Mouse (Mus musculus) layer of hippocampus, postnatal 14 days (tissue): Measurements from ENCODE around the gene Slc33a1. TPM values are rescaled to one million over a fixed set of nuclear protein-coding genes. Genes with fewer than 3 reads are reported as not detected.

Experiments
- DNase-seq, 2 experiments: peaks; one replicate each; pipeline ENCODE4 v3.0.0; 2021 to 2022; ENCODE audit warnings: low spot score in 2 of 2, mixed read lengths in 1 of 2
- long read RNA-seq, 2 experiments: library from polyadenylated mRNA; stranded (forward); transcript quantifications; one replicate each; pipeline ENCODE4 v2.0.0; 2021
- total RNA-seq, 2 experiments: library from RNA; stranded (reverse); gene quantifications; 2 replicates each; pipeline ENCODE4 v1.2.3; 2021

Gene Slc33a1
- total RNA-seq, result 10 to 100 TPM; 25.5 to 28.3 TPM
- long read RNA-seq, experiment 1, transcript Slc33a1-201 (6 exons, 3,150 nt), result major isoform, 15 of 20 reads
- long read RNA-seq, experiment 1, partial matches to known transcripts, result 2 of 20 reads
- long read RNA-seq, experiment 1, other reads (novel, unspliced or antisense), result 3 of 20 reads
- long read RNA-seq, experiment 2, transcript Slc33a1-201 (6 exons, 3,150 nt), result major isoform, 21 of 26 reads
- long read RNA-seq, experiment 2, partial matches to known transcripts, result 0 of 26 reads
- long read RNA-seq, experiment 2, other reads (novel, unspliced or antisense), result 5 of 26 reads

DNA sequence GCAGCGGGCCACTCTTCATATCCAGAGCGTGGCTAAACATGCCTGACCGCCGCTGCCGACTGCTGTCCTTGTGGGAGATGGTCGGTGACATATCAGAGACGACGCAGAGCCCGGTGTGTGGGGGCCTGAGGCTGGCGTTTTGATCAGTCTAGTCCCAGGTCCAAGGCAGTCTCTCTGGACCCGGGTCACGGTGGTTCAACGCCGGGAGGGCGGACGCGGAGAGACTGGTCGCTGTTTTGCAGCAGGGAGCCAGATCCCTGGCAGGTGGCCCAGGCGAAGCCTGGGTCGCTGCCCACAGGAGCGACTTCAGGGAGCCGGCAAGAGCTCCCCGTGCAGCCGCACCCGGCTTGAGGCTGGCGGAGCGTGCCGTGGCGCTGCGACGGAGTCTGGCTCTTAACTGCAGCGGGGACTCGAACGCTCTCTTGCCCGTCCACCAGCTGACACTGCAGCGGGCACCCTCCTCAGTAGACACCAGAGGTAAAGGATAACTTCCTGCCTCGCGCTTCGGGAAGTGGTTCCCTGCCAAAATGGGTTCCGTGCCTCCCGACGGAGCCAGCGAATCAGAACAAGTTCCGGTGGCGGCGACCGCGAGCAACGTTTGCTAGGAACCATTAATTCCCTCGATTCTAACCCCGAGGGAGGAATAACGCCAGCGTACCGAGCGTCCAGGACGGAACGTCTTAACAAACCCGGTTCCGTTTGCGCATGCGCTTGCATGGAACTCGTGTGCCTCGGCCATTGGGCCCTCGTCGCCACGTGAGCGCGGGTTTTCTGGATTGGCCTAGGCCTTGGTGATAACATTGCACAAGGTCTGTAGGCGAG lies at the start of gene Slc33a1:
Gene Slc33a1 (minus strand): TSS at position 669 of the 822 bp plus-strand sequence.
- DNase-seq, result peak; percentile 100

DNA sequence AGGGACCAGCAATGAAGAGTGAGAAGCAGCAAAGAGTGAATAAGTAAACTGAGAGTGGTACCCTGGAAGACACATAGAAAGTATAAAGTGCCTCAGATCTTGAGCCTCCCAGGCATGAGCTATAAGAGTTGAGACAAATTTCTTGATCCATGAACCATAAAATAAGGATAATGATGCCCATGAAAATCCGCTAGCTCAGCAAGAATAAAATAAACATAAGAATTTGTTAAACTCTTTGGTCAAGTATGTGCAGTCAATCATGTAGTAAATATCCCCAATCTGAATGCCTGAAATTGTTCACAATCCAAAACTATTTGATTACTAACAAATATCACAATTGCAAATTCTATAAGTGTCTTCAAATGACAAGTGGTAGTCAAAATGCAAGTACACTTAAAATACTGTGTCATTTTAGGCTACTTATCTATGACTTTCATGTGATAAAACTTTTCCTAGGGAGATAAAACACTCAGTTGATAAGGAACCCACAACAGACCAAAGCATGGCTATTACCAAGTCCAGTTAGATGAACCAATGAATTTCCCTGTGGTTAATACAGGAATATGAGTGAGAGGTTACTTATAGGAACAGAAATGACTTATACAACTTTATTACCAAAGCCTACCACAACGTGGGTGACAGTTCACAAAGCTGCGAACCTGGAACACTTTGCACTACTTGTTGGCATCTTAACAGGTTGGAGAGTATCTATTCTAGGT lies 24.3 kb upstream of the Slc33a1 start:
- DNase-seq, result no peak

- no peak for DNase-seq
Observed at GRCm38 (mm10) chr3:63986656-63987055, 22.1 kb upstream of the Slc33a1 start.

GRCm38 (mm10) chr3:63977895-63978294 lies 13.3 kb upstream of the Slc33a1 start:
- no peak for DNase-seq

DNA sequence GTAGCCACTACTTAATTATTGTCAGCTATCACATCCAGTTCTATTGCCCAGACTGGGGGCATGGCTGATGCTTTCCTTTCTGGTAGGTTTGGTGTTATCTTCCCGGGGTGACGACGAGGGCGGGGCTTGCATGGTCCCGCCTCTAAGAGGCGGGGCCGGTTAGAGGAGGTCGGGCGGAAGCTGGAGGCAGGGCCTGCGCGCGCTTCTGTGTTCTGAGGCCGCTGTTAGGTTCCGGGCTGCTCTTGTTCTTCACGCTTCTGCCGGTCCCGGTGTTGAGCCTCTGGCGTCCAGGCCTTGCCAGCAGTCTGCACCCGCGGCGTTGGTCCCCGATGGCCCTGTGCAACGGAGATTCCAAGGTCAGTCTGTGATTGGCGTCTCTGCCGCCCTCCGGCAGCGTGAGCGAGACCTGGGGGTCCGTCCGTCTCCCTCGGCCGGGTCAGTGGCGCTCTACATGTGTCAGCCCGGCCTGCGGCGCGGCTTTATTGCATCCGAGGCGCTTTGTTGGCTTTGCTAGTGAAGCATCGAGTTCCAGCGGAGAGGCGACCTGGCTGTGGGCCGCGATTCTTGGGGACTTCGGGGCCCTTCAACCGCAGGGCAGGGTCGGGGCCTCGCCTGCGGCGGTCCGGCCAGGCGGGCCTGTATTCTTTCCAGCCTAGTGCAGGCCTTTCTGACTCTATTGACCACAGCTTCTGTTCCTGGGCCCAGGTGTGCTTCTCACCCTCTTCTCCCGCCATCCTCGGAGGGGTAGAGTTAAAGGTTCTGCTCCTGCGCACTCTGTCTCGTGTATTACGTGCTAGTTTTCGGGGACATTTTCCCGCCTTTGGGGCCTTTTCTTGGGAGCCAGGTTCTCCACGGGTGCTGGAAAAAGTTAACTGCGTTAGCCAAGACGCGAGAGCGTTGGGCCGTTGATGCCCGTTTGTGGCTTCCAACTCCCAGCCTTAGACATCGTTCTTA lies 11.7 kb upstream of the Slc33a1 start, which contains the start of gene Gmps:
Gene Gmps (plus strand): TSS at position 152 of the 954 bp plus-strand sequence.
- DNase-seq, result peak; percentile 90 to 92

DNA sequence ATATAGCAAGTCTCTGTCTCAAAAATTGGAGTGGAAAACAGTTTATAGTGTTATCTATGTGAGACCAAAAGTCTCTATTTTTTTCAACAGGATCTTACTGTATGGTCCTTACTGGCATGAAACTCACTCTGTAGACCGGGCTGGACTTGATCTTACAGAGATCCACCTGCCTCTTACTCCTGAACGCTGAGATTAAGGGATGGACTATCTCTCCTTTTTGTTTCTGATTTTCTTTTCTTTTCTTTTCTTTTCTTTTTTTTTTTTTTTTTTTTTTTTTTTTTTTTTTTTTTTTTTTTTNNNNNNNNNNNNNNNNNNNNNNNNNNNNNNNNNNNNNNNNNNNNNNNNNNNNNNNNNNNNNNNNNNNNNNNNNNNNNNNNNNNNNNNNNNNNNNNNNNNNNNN lies 1.4 kb upstream of the Slc33a1 start:
- DNase-seq, result no peak

GRCm38 (mm10) chr3:63964922-63965249 lies 318 bp upstream of the Slc33a1 start:
- DNase-seq, result no peak

- peak; percentile 7 to 18 for DNase-seq
Observed at GRCm38 (mm10) chr3:63963421-63964099, 1.0 kb downstream of the Slc33a1 start.

- DNase-seq, result no peak
Observed at GRCm38 (mm10) chr3:63949837-63950236, 14.7 kb downstream of the Slc33a1 start.

GRCm38 (mm10) chr3:63941204-63941850 lies 23.2 kb downstream of the Slc33a1 start:
- DNase-seq, result peak in 1 of 2 experiments; percentile 29

GRCm38 (mm10) chr3:63938928-63939327 lies 25.6 kb downstream of the Slc33a1 start:
- no peak for DNase-seq

DNA sequence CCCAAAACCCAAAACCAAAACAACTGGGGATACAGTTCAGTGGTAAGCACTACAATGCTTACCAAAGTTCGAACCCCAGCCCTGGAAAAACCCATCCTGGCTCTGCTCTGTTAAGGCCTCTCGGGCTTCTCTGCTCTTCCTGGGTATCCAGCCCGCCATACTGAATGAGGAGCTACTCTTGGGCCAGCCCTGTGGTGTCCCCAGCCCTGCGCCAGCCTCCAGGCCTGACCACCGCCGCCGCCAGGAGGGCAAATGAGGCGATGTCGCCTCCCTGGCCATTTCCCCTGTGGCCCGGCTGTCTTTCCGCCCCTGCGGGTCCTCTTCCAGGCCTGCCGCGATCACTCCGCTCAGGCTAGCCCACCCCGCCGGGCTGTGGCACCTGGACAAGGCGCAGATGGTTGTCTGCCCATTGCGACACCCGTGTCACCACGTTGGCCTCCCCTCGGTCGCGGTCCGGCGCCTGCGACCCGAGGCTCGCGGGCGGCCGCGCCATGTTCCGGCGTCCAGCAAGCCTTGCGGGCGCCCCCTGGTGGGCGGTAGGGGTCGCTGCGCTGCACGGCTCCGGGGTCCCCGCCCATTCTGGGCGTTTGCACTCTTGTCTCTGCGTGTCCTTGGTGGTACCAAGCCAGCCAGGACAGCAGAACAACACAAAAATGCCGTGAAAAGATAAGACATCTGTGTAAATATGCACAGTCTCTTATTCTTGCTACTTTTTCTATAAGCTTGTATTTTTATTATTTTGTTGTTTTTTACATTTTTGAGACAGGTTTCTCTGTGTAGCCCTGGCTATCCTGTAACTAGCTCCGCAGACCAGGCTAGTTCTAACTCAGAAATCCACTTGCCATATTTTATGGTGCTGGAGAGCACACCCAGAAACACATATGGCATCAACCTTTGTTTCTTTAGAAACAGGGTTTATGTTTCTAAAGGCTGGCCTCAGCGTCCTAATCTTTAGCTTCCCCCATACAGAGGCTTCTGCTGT lies 35.4 kb downstream of the Slc33a1 start, which contains the start of gene E130311K13Rik:
Gene E130311K13Rik (minus strand): TSS at position 595 of the 982 bp plus-strand sequence.
- DNase-seq, result peak; percentile 88 to 90

- no peak for DNase-seq
Observed at GRCm38 (mm10) chr3:63919634-63920033, 44.9 kb downstream of the Slc33a1 start.

DNA sequence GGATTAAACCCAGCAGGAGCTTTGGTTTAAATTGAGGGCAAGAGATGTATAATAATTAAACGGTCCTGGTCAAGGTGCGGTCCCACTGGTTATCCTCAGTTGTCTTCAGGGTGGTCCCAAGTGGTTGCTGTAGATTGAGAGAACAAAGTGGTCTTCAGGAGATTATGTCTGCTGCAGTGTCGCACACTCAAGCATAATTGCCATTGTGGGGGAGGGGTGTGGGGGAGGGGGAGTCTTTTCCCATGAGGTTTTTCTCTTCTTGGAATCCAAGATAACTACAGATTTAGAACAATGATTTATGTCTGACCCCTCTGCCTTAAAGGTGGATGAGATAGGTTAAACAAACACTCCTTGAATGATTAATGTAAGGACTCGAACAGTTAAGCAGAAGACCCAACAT lies 54.3 kb downstream of the Slc33a1 start:
- DNase-seq, result no peak

GRCm38 (mm10) chr3:63905241-63905640 lies 59.3 kb downstream of the Slc33a1 start:
- DNase-seq, result no peak

DNA sequence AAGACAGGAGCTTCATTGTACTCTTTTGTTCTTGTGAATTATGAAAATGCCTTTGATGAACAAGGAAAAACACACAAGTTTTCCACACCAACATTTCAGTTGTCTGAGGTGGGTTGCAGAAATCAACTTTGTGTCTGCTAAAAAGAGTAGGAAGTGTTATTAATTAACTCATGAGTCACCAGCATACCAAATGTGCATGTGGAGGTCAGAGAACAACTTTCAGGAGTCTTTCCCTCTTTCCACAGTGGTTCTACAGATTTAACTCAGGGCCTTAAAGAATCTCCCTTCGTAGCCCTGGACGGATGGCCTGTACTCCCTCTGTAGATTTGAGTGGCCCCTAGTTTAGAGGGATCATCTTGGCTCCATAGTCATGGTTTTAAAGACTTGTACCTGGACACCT lies 60.4 kb downstream of the Slc33a1 start:
- DNase-seq, result no peak

- peak; percentile 12 to 29 for DNase-seq
Observed at GRCm38 (mm10) chr3:63900021-63900571, 64.5 kb downstream of the Slc33a1 start.

DNA sequence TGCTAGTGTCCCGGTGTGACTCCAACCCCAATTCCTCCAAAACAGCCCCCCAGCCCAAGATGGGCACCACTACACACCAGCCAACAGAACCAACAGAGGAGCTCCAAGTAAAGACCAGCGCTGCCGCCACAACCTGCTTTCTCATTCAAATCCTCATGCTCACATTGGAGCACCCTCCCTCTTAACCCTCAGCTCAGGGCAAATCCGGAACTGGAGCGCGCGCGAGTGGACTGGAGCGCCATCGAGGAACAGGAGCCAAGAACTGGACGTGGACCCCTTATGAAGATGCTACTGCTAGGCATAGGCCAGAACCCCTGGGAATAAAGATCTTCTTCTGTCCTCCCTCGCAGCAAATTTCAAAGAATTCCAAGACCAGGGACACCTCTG lies 65.3 kb downstream of the Slc33a1 start, which contains the start of gene Plch1:
Gene Plch1 (minus strand): TSS at position 164 of the 387 bp plus-strand sequence.
- DNase-seq, result peak; percentile 38 to 43
